Mouse (Mus musculus) kidney, adult 9 months (tissue): ENCODE measurements around the gene Fadd.
A peak's percentile ranks its signal among the peaks of the same experiment; 100 is the strongest.

ENCODE experiments used
- DNase-seq: peaks from one replicate; pipeline ENCODE4 v3.0.0; 2022

Fadd gene

GRCm38 (mm10) chr7:144572234-144572633, 10.0 kb downstream of the Fadd start:
- DNase-seq, result peak; percentile 90

GRCm38 (mm10) chr7:144571598-144571997, 10.7 kb downstream of the Fadd start:
- DNase-seq, result peak; percentile 94

- peak; percentile 58 for DNase-seq
These were observed 12.8 kb downstream of the Fadd start for GRCm38 (mm10) chr7:144569428-144569827.

GRCm38 (mm10) chr7:144568091-144568490, 14.2 kb downstream of the Fadd start:
- DNase-seq, result no peak

- DNase-seq, result no peak
These were observed 15.2 kb downstream of the Fadd start for GRCm38 (mm10) chr7:144566921-144567682.

- peak; percentile 50 for DNase-seq
These were observed 18.7 kb downstream of the Fadd start for GRCm38 (mm10) chr7:144563456-144564155.

- DNase-seq, result peak; percentile 57
These were observed 20.2 kb downstream of the Fadd start for GRCm38 (mm10) chr7:144562016-144562415.

- DNase-seq, result no peak
These were observed 21.7 kb downstream of the Fadd start for GRCm38 (mm10) chr7:144560594-144560993.

GRCm38 (mm10) chr7:144558552-144558951, 23.7 kb downstream of the Fadd start:
- no peak for DNase-seq

- no peak for DNase-seq
These were observed 28.2 kb downstream of the Fadd start for GRCm38 (mm10) chr7:144554123-144554472.

GRCm38 (mm10) chr7:144553237-144554122, 28.8 kb downstream of the Fadd start, which contains the start of gene Ppfia1:
TSS of gene Ppfia1 (minus strand) at chr7:144553729.
- DNase-seq, result peak; percentile 98

GRCm38 (mm10) chr7:144552274-144552673, 30.0 kb downstream of the Fadd start:
- DNase-seq, result no peak

GRCm38 (mm10) chr7:144550811-144551210, 31.5 kb downstream of the Fadd start:
- DNase-seq, result no peak

- DNase-seq, result no peak
These were observed 32.2 kb downstream of the Fadd start for GRCm38 (mm10) chr7:144549904-144550566.

- peak; percentile 47 for DNase-seq
These were observed 37.0 kb downstream of the Fadd start for GRCm38 (mm10) chr7:144545231-144545630.

- no peak for DNase-seq
These were observed 40.9 kb downstream of the Fadd start for GRCm38 (mm10) chr7:144541351-144541750.

GRCm38 (mm10) chr7:144539146-144539545, 43.1 kb downstream of the Fadd start:
- DNase-seq, result no peak

- no peak for DNase-seq
These were observed 44.1 kb downstream of the Fadd start for GRCm38 (mm10) chr7:144538030-144538644.

- DNase-seq, result no peak
These were observed 45.9 kb downstream of the Fadd start for GRCm38 (mm10) chr7:144536367-144536766.

- no peak for DNase-seq
These were observed 47.5 kb downstream of the Fadd start for GRCm38 (mm10) chr7:144534773-144535172.

GRCm38 (mm10) chr7:144531585-144532378, 50.5 kb downstream of the Fadd start:
- DNase-seq, result no peak
